Mouse (Mus musculus) limb, embryonic 10.5 days (tissue): ENCODE measurements at regions not wholly inside any gene's neighbourhood (a gene's known extent, or its start where the extent isn't known, plus 50 kb on each side); places are given as distances from the start of the nearest gene placed in this dataset.
"Not testable (repeated sequence)": the region's sequence is repeated elsewhere in the genome, so short reads cannot be mapped to it uniquely, and the experiment has no call there.

Experiments
- DNase-seq: peaks from one replicate; pipeline ENCODE4 v3.0.0-alpha.2; 2017; ENCODE audit warnings: low spot score
- H3K27ac ChIP-seq: fragments of 300-500 bp; sonication (generic); 2 replicates; pipeline ENCODE4 v1.5.1; 2016; ENCODE audit warnings: mild to moderate bottlenecking
- H3K27me3 ChIP-seq: fragments of 300-500 bp; sonication (generic); 2 replicates; pipeline ENCODE4 v1.6.1; 2016; ENCODE audit warnings: low read depth, mild to moderate bottlenecking; ENCODE audit not compliant: poor library complexity, severe bottlenecking
- H3K36me3 ChIP-seq: fragments of 300-500 bp; sonication (generic); 2 replicates; pipeline ENCODE4 v1.6.1; 2016; ENCODE audit warnings: mild to moderate bottlenecking, moderate library complexity
- H3K4me1 ChIP-seq: fragments of 300-500 bp; sonication (generic); 2 replicates; pipeline ENCODE4 v1.6.1; 2016
- H3K4me3 ChIP-seq: fragments of 300-500 bp; sonication (generic); 2 replicates; pipeline ENCODE4 v1.5.1; 2016; ENCODE audit warnings: mild to moderate bottlenecking, moderate library complexity
- H3K9me3 ChIP-seq: fragments of 300-500 bp; sonication (generic); replicated peaks from 2 replicates; pipeline ENCODE4 v1.6.1; 2016; ENCODE audit warnings: mild to moderate bottlenecking
- WGBS: fragments of 180-500 bp; shearing (Covaris S2); methylation state at CpG from one replicate; pipeline ENCODE4 v1.1.7; 2016; 5-methylcytosine and 5-hydroxymethylcytosine counted together

GRCm38 (mm10) chr7:73600776-73601175 is 59.1 kb upstream of the Chd2 start:
- WGBS = 95% methylated on average over 1 of the region's 1 CpGs
- peaks cover 30% of the 10 kb centered on the region for H3K4me1 ChIP-seq
- DNase-seq = no peak
- H3K27me3 ChIP-seq = no peaks in the 10 kb centered on the region
- peaks cover 2% of the 10 kb centered on the region; the same call in 1 of the 2 replicates for H3K36me3 ChIP-seq
- H3K9me3 ChIP-seq = 0 out of 2 replicates have a peak, but pooled peaks cover 3% of the 10 kb centered on the region
- no peak overlapping the region for H3K27ac ChIP-seq
- H3K4me3 ChIP-seq = no peak overlapping the region

- H3K27ac ChIP-seq, H3K9me3 ChIP-seq, H3K36me3 ChIP-seq, H3K27me3 ChIP-seq, DNase-seq, H3K4me3 ChIP-seq: not testable (repeated sequence)
- peaks cover 35% of the 10 kb centered on the region for H3K4me1 ChIP-seq
- 78% methylated on average over 3 of the region's 3 CpGs for WGBS
Measured at GRCm38 (mm10) chr7:73600003-73600385, 58.4 kb upstream of the Chd2 start.

- Histone ChIP-seq H3K4me1 (peaks cover 38% of the 10 kb centered on the region), H3K4me3 (no peak overlapping the region), H3K9me3 (0 out of 2 replicates have a peak, but pooled peaks cover 3% of the 10 kb centered on the region), H3K36me3 (peaks cover 2% of the 10 kb centered on the region; the same call in 1 of the 2 replicates), H3K27ac (no peak overlapping the region), H3K27me3 (no peaks in the 10 kb centered on the region)
- WGBS = 94% methylated on average over 9 of the region's 9 CpGs
- DNase-seq = no peak
Measured at GRCm38 (mm10) chr7:73599354-73600002, 57.8 kb upstream of the Chd2 start.

- Histone ChIP-seq H3K27ac (peak overlapping the region; percentile 91), H3K36me3 (peaks cover 2% of the 10 kb centered on the region; the same call in 1 of the 2 replicates), H3K4me1 (peaks cover 44% of the 10 kb centered on the region), H3K27me3 (no peaks in the 10 kb centered on the region), H3K9me3 (0 out of 2 replicates have a peak, but pooled peaks cover 3% of the 10 kb centered on the region), H3K4me3 (no peak overlapping the region)
- no peak for DNase-seq
- WGBS = 88% methylated on average over 5 of the region's 5 CpGs
Measured at GRCm38 (mm10) chr7:73597968-73598367, 56.3 kb upstream of the Chd2 start.

- peaks cover 2% of the 10 kb centered on the region; the same call in 1 of the 2 replicates for H3K36me3 ChIP-seq
- H3K4me1 ChIP-seq = peaks cover 44% of the 10 kb centered on the region
- H3K4me3 ChIP-seq = no peak overlapping the region
- no peak for DNase-seq
- WGBS = 57% methylated on average over 11 of the region's 11 CpGs
- no peaks in the 10 kb centered on the region for H3K27me3 ChIP-seq
- H3K27ac ChIP-seq = peak overlapping the region; percentile 91
- H3K9me3 ChIP-seq = 0 out of 2 replicates have a peak, but pooled peaks cover 3% of the 10 kb centered on the region
Measured at GRCm38 (mm10) chr7:73596866-73597840, 55.5 kb upstream of the Chd2 start.

GRCm38 (mm10) chr7:73596415-73596814 is 54.8 kb upstream of the Chd2 start:
- WGBS = 57% methylated on average over 2 of the region's 2 CpGs
- DNase-seq = no peak
- H3K36me3 ChIP-seq = peaks cover 2% of the 10 kb centered on the region; the same call in 1 of the 2 replicates

GRCm38 (mm10) chr7:73595860-73596259 is 54.2 kb upstream of the Chd2 start:
- Histone ChIP-seq H3K36me3 (peaks cover 2% of the 10 kb centered on the region; the same call in 1 of the 2 replicates), H3K4me3 (peak overlapping the region; percentile 39), H3K27me3 (no peaks in the 10 kb centered on the region), H3K27ac (peak overlapping the region; percentile 91), H3K4me1 (peaks cover 44% of the 10 kb centered on the region), H3K9me3 (0 out of 2 replicates have a peak, but pooled peaks cover 3% of the 10 kb centered on the region)
- 19% methylated on average over 9 of the region's 9 CpGs for WGBS
- DNase-seq = peak; percentile 63

More at GRCm38 (mm10) chr7:73596415-73596814, 54.8 kb upstream of the Chd2 start:
- peaks cover 44% of the 10 kb centered on the region for H3K4me1 ChIP-seq
- 0 out of 2 replicates have a peak, but pooled peaks cover 3% of the 10 kb centered on the region for H3K9me3 ChIP-seq
- no peak overlapping the region for H3K4me3 ChIP-seq
- no peaks in the 10 kb centered on the region for H3K27me3 ChIP-seq
- H3K27ac ChIP-seq = peak overlapping the region; percentile 91

- Histone ChIP-seq H3K36me3 (peaks cover 2% of the 10 kb centered on the region; the same call in 1 of the 2 replicates), H3K4me1 (peaks cover 44% of the 10 kb centered on the region), H3K27me3 (no peaks in the 10 kb centered on the region), H3K4me3 (peak overlapping the region; percentile 39), H3K27ac (peak overlapping the region; percentile 91), H3K9me3 (0 out of 2 replicates have a peak, but pooled peaks cover 3% of the 10 kb centered on the region)
- 3% methylated on average over 23 of the region's 23 CpGs for WGBS
- peak; percentile 95 for DNase-seq
Measured at GRCm38 (mm10) chr7:73595140-73595825, 53.7 kb upstream of the Chd2 start.

- Histone ChIP-seq H3K27me3 (no peaks in the 10 kb centered on the region), H3K27ac (peak overlapping the region; percentile 91), H3K4me1 (peaks cover 47% of the 10 kb centered on the region), H3K9me3 (no peaks in the 10 kb centered on the region), H3K4me3 (peak overlapping the region; percentile 39), H3K36me3 (no peaks in the 10 kb centered on the region)
- peak; percentile 64 for DNase-seq
- under 1% methylated on average over 14 of the region's 14 CpGs for WGBS
Measured at GRCm38 (mm10) chr7:73594492-73595139, 53.0 kb upstream of the Chd2 start.

- H3K27ac ChIP-seq = peak overlapping the region; percentile 91
- no peak for DNase-seq
- H3K27me3 ChIP-seq = no peaks in the 10 kb centered on the region
- H3K9me3 ChIP-seq = no peaks in the 10 kb centered on the region
- 78% methylated on average over 17 of the region's 17 CpGs for WGBS
- H3K4me3 ChIP-seq = peak overlapping the region; percentile 39
- peaks cover 55% of the 10 kb centered on the region for H3K4me1 ChIP-seq
- no peaks in the 10 kb centered on the region for H3K36me3 ChIP-seq
Measured at GRCm38 (mm10) chr7:73593645-73594385, 52.2 kb upstream of the Chd2 start.

- DNase-seq = no peak
- peaks cover 56% of the 10 kb centered on the region for H3K4me1 ChIP-seq
- 94% methylated on average over 5 of the region's 5 CpGs for WGBS
- H3K36me3 ChIP-seq = no peaks in the 10 kb centered on the region
- no peaks in the 10 kb centered on the region for H3K9me3 ChIP-seq
- H3K27ac ChIP-seq = no peak overlapping the region
- no peak overlapping the region for H3K4me3 ChIP-seq
- no peaks in the 10 kb centered on the region for H3K27me3 ChIP-seq
Measured at GRCm38 (mm10) chr7:73592857-73593256, 51.2 kb upstream of the Chd2 start.
